Mouse (Mus musculus) ES-E14 (cell line): ENCODE data around the gene Ccnd1. TPM values are rescaled to one million over a fixed set of nuclear protein-coding genes. Genes with fewer than 3 reads are reported as not detected.
A peak's percentile ranks its signal among the peaks of the same experiment; 100 is the strongest.
"Not testable (repeated sequence)": the region's sequence is repeated elsewhere in the genome, so short reads cannot be mapped to it uniquely, and the experiment has no call there.

Source experiments
- DNase-seq: peaks from one replicate; pipeline ENCODE4 v3.0.0-alpha.2; 2013; ENCODE audit warnings: low read depth, low spot score
- H3K27ac ChIP-seq: 2 replicates; pipeline ENCODE4 v1.5.1; 2012; ENCODE audit warnings: low read depth, mild to moderate bottlenecking, low read length, moderate library complexity, mixed read lengths; ENCODE audit not compliant: poor library complexity, insufficient read depth, severe bottlenecking
- H3K36me3 ChIP-seq: 2 replicates; pipeline ENCODE4 v1.6.1; 2012; ENCODE audit warnings: mild to moderate bottlenecking, low read length, moderate library complexity, mixed read lengths; ENCODE audit not compliant: control insufficient read depth, poor library complexity, insufficient read depth, severe bottlenecking
- H3K4me1 ChIP-seq, 2 experiments: fragments of 150-350 bp in 1 of 2; sonication (generic) in 1 of 2; 2 replicates each; pipeline ENCODE4 v1.6.1; 2012; ENCODE audit warnings: low read length in 2 of 2, mild to moderate bottlenecking in 1 of 2, mixed read lengths in 1 of 2; ENCODE audit not compliant: control insufficient read depth in 2 of 2, insufficient read depth in 2 of 2, poor library complexity in 1 of 2
- H3K4me3 ChIP-seq, 2 experiments: fragments of 150-350 bp in 1 of 2; sonication (generic) in 1 of 2; 2 replicates each; pipeline ENCODE4 v1.5.1; 2012; ENCODE audit warnings: low read length in 2 of 2, low read depth in 1 of 2, mild to moderate bottlenecking in 1 of 2, mixed read lengths in 1 of 2; ENCODE audit not compliant: insufficient read depth in 1 of 2, poor library complexity in 1 of 2, severe bottlenecking in 1 of 2
- H3K9ac ChIP-seq: 2 replicates; pipeline ENCODE4 v1.6.1; 2012; ENCODE audit warnings: low read depth, mild to moderate bottlenecking, low read length, mixed read lengths; ENCODE audit not compliant: poor library complexity, insufficient read depth, severe bottlenecking
- H3K9me3 ChIP-seq: fragments of 150-350 bp; sonication (generic); 2 replicates; pipeline ENCODE4 v1.6.1; 2012; ENCODE audit warnings: low read depth, mild to moderate bottlenecking, low read length; ENCODE audit not compliant: control insufficient read depth, insufficient read depth
- CHD2 ChIP-seq: IDR thresholded peaks from 2 replicates; pipeline ENCODE4 v1.6.1; 2014; ENCODE audit warnings: mild to moderate bottlenecking, low read depth, low read length, inconsistent platforms
- HCFC1 ChIP-seq: IDR thresholded peaks from 2 replicates; pipeline ENCODE4 v1.6.1; 2012; ENCODE audit warnings: low read length, inconsistent platforms, borderline replicate concordance; ENCODE audit not compliant: insufficient read depth
- MAFK ChIP-seq: IDR thresholded peaks from 2 replicates; pipeline ENCODE4 v1.6.1; 2014; ENCODE audit warnings: mild to moderate bottlenecking, low read depth, low read length, inconsistent platforms; ENCODE audit not compliant: insufficient read depth
- ZC3H11A ChIP-seq: IDR thresholded peaks from 2 replicates; pipeline ENCODE4 v1.6.1; 2012; ENCODE audit warnings: low read depth, mild to moderate bottlenecking, inconsistent platforms, low read length, borderline replicate concordance
- ZNF384 ChIP-seq: IDR thresholded peaks from 2 replicates; pipeline ENCODE4 v1.6.1; 2012; ENCODE audit warnings: low read depth, low read length, inconsistent platforms
- in situ Hi-C, 2 experiments: fragments of 600-800 bp; cut with MboI; formaldehyde crosslinking; loops; one replicate each; pipeline ENCODE4 v1.15.1; 2025; ENCODE audit warnings: low sequenced_read_pairs in 2 of 2, inconsistent platforms in 1 of 2; ENCODE audit not compliant: unreplicated experiment in 2 of 2
- total RNA-seq: library from RNA; depleted of rRNA; stranded (reverse); fragments of 300-350 nt; gene quantifications from 2 replicates; pipeline ENCODE4 v1.2.3, GENCODE M21; 2012

The Ccnd1 gene
- total RNA-seq, 1 experiment = 57.6 TPM

- H3K36me3 ChIP-seq = no peaks in the 10 kb centered on the region
- no peak overlapping the region for H3K9ac ChIP-seq
- no peak overlapping the region for H3K4me3 ChIP-seq
- H3K27ac ChIP-seq = no peak overlapping the region
- in situ Hi-C loops = loop anchor here in 1 of 2 experiments (5.0 kb wide), 1 partner anchor 100 kb away; no protein-coding TSS in a partner anchor
- H3K4me1 ChIP-seq = peaks cover 9% of the 10 kb centered on the region in 2 experiments
- no peaks in the 10 kb centered on the region for H3K9me3 ChIP-seq
- no peak for TF ChIP-seq ZC3H11A
- no peak for TF ChIP-seq MAFK
- TF ChIP-seq ZNF384 = no peak
- TF ChIP-seq HCFC1 = no peak
- no peak for TF ChIP-seq CHD2
- DNase-seq = no peak
Observed at GRCm38 (mm10) chr7:144892322-144892721, 47.4 kb downstream of the Ccnd1 start.

- Histone ChIP-seq H3K4me1 (peaks cover 9% of the 10 kb centered on the region in 2 experiments), H3K27ac (no peak overlapping the region), H3K4me3 (no peak overlapping the region), H3K9me3 (no peaks in the 10 kb centered on the region), H3K9ac (no peak overlapping the region), H3K36me3 (no peaks in the 10 kb centered on the region)
- DNase-seq = no peak
- in situ Hi-C loops = loop anchor here in 1 of 2 experiments (5.0 kb wide), 1 partner anchor 100 kb away; no protein-coding TSS in a partner anchor
- TF ChIP-seq ZC3H11A (no peak), ZNF384 (no peak), CHD2 (no peak), HCFC1 (no peak), MAFK (no peak)
Observed at GRCm38 (mm10) chr7:144891863-144892262, 47.9 kb downstream of the Ccnd1 start.

GRCm38 (mm10) chr7:144890661-144891060, 49.1 kb downstream of the Ccnd1 start:
- DNase-seq, H3K9ac ChIP-seq, H3K36me3 ChIP-seq, H3K4me1 ChIP-seq, H3K27ac ChIP-seq, H3K9me3 ChIP-seq, H3K4me3 ChIP-seq: not testable (repeated sequence)
- in situ Hi-C loops = loop anchor here in 1 of 2 experiments (5.0 kb wide), 1 partner anchor 98 kb away; no protein-coding TSS in a partner anchor

DNA sequence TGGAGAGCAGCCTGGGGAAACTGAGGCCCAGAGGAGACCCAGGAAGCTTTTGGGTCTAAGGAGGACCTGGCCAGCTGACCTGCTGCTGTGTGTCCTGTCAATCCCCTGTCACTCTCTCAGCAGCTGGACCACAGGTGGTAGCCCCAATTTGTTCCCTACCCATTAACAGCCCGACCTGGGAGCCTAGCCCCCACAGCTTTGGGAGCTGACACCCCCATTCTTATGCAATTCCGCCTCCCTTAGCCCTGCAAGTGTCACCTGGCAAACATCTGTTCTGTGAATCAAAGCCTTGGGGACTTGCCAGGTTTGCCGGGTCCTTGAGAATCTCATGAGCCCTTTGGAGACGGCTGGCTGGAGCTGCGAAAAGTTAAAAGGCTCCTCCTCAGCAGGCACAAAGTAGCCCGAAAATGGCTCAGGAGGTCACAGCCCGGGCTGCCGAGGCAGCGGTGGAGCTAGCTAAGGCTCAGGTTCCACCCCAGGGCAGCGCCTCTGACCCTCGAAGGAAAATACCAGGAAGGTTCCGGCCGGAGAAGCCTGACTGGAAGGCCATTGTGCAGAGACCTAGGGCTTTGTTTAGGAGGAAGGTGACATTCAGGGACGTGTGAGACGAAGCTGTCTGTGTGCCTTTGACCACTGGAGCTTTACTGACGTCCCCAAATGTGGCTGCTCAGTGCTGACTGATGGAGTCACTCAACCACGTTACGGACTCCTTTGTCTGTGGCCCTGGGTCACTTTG, 51.0 kb downstream of the Ccnd1 start:
- no peak overlapping the region for H3K9ac ChIP-seq
- H3K4me1 ChIP-seq = peaks cover 7 to 8% of the 10 kb centered on the region in 2 experiments
- H3K4me3 ChIP-seq = peak overlapping the region in 1 of 2 experiments; percentile 27; a peak in 1 of 4 replicates
- H3K36me3 ChIP-seq = no peaks in the 10 kb centered on the region
- H3K27ac ChIP-seq = peak overlapping the region; percentile 7; the same call in 1 of the 2 replicates
- in situ Hi-C loops = no loop called here
- TF ChIP-seq CHD2 (no peak), ZNF384 (0 out of 2 replicates have a peak, but pooled peaks have one; percentile 26)
- peak; percentile 75 for DNase-seq
- H3K9me3 ChIP-seq = no peaks in the 10 kb centered on the region

DNA sequence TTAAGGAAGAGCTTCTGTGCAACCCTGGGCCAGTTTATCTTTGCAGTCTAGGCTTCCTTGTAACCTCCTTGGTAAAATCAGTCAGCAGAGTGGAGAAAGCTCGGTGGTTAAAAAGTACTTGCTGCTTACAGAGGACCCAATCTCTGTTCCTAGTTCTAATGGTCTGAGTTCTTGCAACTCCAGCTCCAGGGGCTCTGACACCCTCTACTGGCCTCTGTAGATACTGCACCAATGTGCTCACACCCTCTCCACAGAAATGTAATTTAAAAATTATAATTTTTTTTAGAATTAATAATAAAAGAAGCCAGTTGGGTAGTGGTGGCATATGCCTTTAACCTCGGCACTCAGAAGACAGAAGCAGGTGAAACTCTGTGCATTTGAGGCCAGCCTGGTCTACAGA, 52.1 kb downstream of the Ccnd1 start:
- Histone ChIP-seq H3K27ac (no peak overlapping the region), H3K9ac (no peak overlapping the region), H3K4me1 (peaks cover 7 to 8% of the 10 kb centered on the region in 2 experiments), H3K9me3 (no peaks in the 10 kb centered on the region), H3K36me3 (no peaks in the 10 kb centered on the region), H3K4me3 (no peak overlapping the region)
- TF ChIP-seq MAFK = no peak
- no peak for TF ChIP-seq HCFC1
- no peak for TF ChIP-seq ZNF384
- no peak for TF ChIP-seq CHD2
- TF ChIP-seq ZC3H11A = peak; percentile 73
- DNase-seq = no peak
- in situ Hi-C loops = no loop called here
